21 mouse cellular contexts compared by ENCODE assay signal in the genomic region with DNA sequence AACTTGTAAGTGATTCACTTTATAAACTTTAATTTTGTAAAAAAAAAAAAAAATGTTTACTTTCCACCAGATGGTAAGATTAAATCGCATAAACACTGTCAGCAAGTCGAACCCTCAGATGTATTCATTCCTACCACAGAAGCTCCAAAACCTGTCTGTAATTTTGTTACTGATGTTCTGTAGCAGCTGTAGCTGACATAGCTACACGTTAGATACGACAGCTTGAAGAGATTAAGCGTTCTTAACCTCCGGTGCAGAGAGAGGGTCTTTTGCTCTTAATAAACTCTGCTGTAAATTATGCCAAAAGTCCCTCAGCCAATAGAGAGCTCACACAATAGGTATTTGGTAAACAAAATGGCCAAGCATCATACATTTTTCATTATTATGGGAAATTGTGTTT. TPM values are rescaled to one million over a fixed set of nuclear protein-coding genes. Genes with fewer than 3 reads are reported as not detected.
DNase-seq lines count a peak whose midpoint lies in the region; ATAC-seq and TF ChIP-seq lines count a peak whose summit lies in the region.
"Had no signal": no experiment of that assay in that cellular context is flagged by ENCODE, and none has a peak within 500 bp of the region (broad histone marks: within the 10 kb centered on the region; RNA-seq: fewer than 3 reads in every experiment).

No protein-coding gene starts in this region.

- TF ChIP-seq EP300 in lung, postnatal 0 days (IDR thresholded peaks at IDR 0.05), result no peak

- peak; percentile 38 for DNase-seq in embryo, embryonic 10 days (ENCODE audit: low spot score)
- no peak for DNase-seq in embryo, embryonic 11 days
- no peak for DNase-seq in limb, embryonic 10.5 days (ENCODE audit: low spot score)
- DNase-seq in lung, postnatal 0 days (ENCODE audit: low spot score), result peak; percentile 22
- no peak for DNase-seq in lung, adult 18-20 months
- no peak for DNase-seq in heart, postnatal 36 days
- DNase-seq: adrenal gland, postnatal 10 days; B cell, adult 2 months; cerebellum, adult 11-12 months; cerebellum, adult 9-10 months; cerebellum, postnatal 25 days; gastrocnemius, postnatal 10 days; heart, adult 18-20 months; heart, postnatal 10 days had no signal

- no peak overlapping the region for H3K27ac ChIP-seq in limb, embryonic 12.5 days
- H3K27ac ChIP-seq in limb, embryonic 10.5 days, result no peak overlapping the region
- no peak overlapping the region for H3K27ac ChIP-seq in lung, postnatal 0 days (ENCODE audit: low read length)
- H3K27ac ChIP-seq: forebrain, embryonic 15.5 days; heart, embryonic 10.5 days; hindbrain, embryonic 13.5 days; hindbrain, postnatal 0 days had no signal

- no peaks in the 10 kb centered on the region for H3K36me3 ChIP-seq in limb, embryonic 12.5 days
- no peaks in the 10 kb centered on the region for H3K36me3 ChIP-seq in limb, embryonic 10.5 days
- no peaks in the 10 kb centered on the region for H3K36me3 ChIP-seq in lung, postnatal 0 days (ENCODE audit: insufficient read depth, low read length)
- H3K36me3 ChIP-seq: forebrain, embryonic 15.5 days; heart, embryonic 10.5 days; hindbrain, embryonic 13.5 days had no signal

- H3K4me3 ChIP-seq in limb, embryonic 12.5 days (replicated peaks), result no peak overlapping the region
- H3K4me3 ChIP-seq in limb, embryonic 10.5 days, result no peak overlapping the region
- H3K4me3 ChIP-seq in lung, postnatal 0 days (ENCODE audit: low read depth, low read length), result no peak overlapping the region
- H3K4me3 ChIP-seq: forebrain, embryonic 15.5 days; heart, embryonic 10.5 days; hindbrain, embryonic 13.5 days had no signal

- 21% methylated on average over 6 of the region's 6 CpGs for WGBS in limb, embryonic 12.5 days
- 33% methylated on average over 6 of the region's 6 CpGs for WGBS in limb, embryonic 10.5 days
- WGBS in lung, postnatal 0 days, result 30% methylated on average over 6 of the region's 6 CpGs

- H3K9ac ChIP-seq in limb, embryonic 12.5 days (replicated peaks), result no peak overlapping the region
- no peak overlapping the region for H3K9ac ChIP-seq in lung, postnatal 0 days (replicated peaks; ENCODE audit: low read depth)
- H3K9ac ChIP-seq: forebrain, embryonic 15.5 days; hindbrain, embryonic 13.5 days had no signal

- no peak for TF ChIP-seq CTCF in lung, postnatal 0 days (IDR thresholded peaks at IDR 0.05)

- H3K4me1 ChIP-seq in limb, embryonic 12.5 days (replicated peaks), result peaks cover 10% of the 10 kb centered on the region
- peaks cover 23% of the 10 kb centered on the region for H3K4me1 ChIP-seq in limb, embryonic 10.5 days
- H3K4me1 ChIP-seq in lung, postnatal 0 days (ENCODE audit: insufficient read depth, low read depth, low read length), result no peaks in the 10 kb centered on the region
- H3K4me1 ChIP-seq: heart, embryonic 10.5 days; hindbrain, embryonic 13.5 days had no signal

- H3K4me2 ChIP-seq in limb, embryonic 12.5 days, result 0 out of 2 replicates have a peak overlapping the region, but pooled peaks have one; percentile 19
- no peak overlapping the region for H3K4me2 ChIP-seq in lung, postnatal 0 days (replicated peaks; ENCODE audit: low read depth, low read length)
- H3K4me2 ChIP-seq: forebrain, embryonic 15.5 days; hindbrain, embryonic 13.5 days had no signal

- H3K9me3 ChIP-seq in limb, embryonic 12.5 days, result no peaks in the 10 kb centered on the region
- H3K9me3 ChIP-seq in limb, embryonic 10.5 days (replicated peaks), result no peaks in the 10 kb centered on the region
- no peaks in the 10 kb centered on the region for H3K9me3 ChIP-seq in lung, postnatal 0 days (ENCODE audit: low read length)
- H3K9me3 ChIP-seq: forebrain, embryonic 15.5 days; heart, embryonic 10.5 days; hindbrain, embryonic 13.5 days had no signal

- no peak for ATAC-seq in limb, embryonic 12.5 days (ENCODE audit: insufficient number of reproducible peaks, insufficient read depth, low FRiP score, low TSS enrichment, low read depth)
- no peak for ATAC-seq in lung, postnatal 0 days
- ATAC-seq: forebrain, embryonic 15.5 days; hindbrain, postnatal 0 days had no signal

- intact Hi-C loops in heart, postnatal 36 days (cut with DNase I), result no loop called here

- peaks cover 5% of the 10 kb centered on the region; the same call in 1 of the 2 replicates for H3K27me3 ChIP-seq in limb, embryonic 12.5 days
- no peaks in the 10 kb centered on the region for H3K27me3 ChIP-seq in limb, embryonic 10.5 days (ENCODE audit: low read depth, poor library complexity, severe bottlenecking)
- no peaks in the 10 kb centered on the region for H3K27me3 ChIP-seq in lung, postnatal 0 days (replicated peaks; ENCODE audit: insufficient read depth, low read length)
- H3K27me3 ChIP-seq: forebrain, embryonic 15.5 days; hindbrain, embryonic 13.5 days had no signal

RNA-seq across cellular contexts. Expression of gene Tenm3, which starts 23.8 kb away (rescaled TPM):
- polyA plus RNA-seq in limb, embryonic 12.5 days (2016; fragmentation: Nextera tagmentation; extraction: Ambion mirVana), result 46.4 and 47.1 TPM in 2 replicates
- polyA plus RNA-seq in limb, embryonic 10.5 days (2016; fragmentation: Nextera tagmentation; extraction: Ambion mirVana), result 39.7 and 48.5 TPM in 2 replicates
- polyA plus RNA-seq in lung, postnatal 0 days (2015; fragmentation: Nextera tagmentation; extraction: Ambion mirVana), result 0.78 and 1.0 TPM in 2 replicates
- total RNA-seq in heart, postnatal 36 days (2021), result 1 to 10 TPM; 2.6 to 3.7 TPM
- total RNA-seq: hematopoietic stem cell, adult 5-6 weeks; MEL had no signal

Comparison
In these comparisons a context has a peak if more than half of its experiments do, and no peak if none do; other contexts are left out.
1. DNase-seq: peak in embryo, embryonic 10 days (single experiment) and lung, postnatal 0 days (single experiment); none in embryo, embryonic 11 days (single experiment), limb, embryonic 10.5 days (single experiment), lung, adult 18-20 months (0 of 2) and heart, postnatal 36 days (0 of 2).
2. RNA of gene Tenm3, which starts 23.8 kb away (polyA plus RNA-seq): 39.7 to 48.5 TPM in limb, embryonic 10.5 days and 46.4 to 47.1 TPM in limb, embryonic 12.5 days; 0.78 to 1.0 TPM in lung, postnatal 0 days; every median in the first group is over 10 times any median in the second.